Mouse (Mus musculus): ENCODE results near the gene Klhl35.

The Klhl35 gene

GRCm38 (mm10) chr7:99489708-99490107 lies 23.9 kb downstream of the Klhl35 start:
- in situ Hi-C loops (cut with MboI; ENCODE audit: low sequenced_read_pairs) = no loop called here

GRCm38 (mm10) chr7:99499128-99499527 lies 33.3 kb downstream of the Klhl35 start:
- in situ Hi-C loops (cut with MboI; ENCODE audit: low sequenced_read_pairs) = no loop called here

- in situ Hi-C loops (cut with MboI; ENCODE audit: low sequenced_read_pairs) = no loop called here
Observed at GRCm38 (mm10) chr7:99500201-99500600, 34.4 kb downstream of the Klhl35 start.

GRCm38 (mm10) chr7:99500655-99501054 lies 34.9 kb downstream of the Klhl35 start:
- in situ Hi-C loops (cut with MboI; ENCODE audit: low sequenced_read_pairs) = no loop called here

- in situ Hi-C loops (cut with MboI; ENCODE audit: low sequenced_read_pairs) = no loop called here
Observed at GRCm38 (mm10) chr7:99501148-99501547, 35.3 kb downstream of the Klhl35 start.

- in situ Hi-C loops (cut with MboI; ENCODE audit: low sequenced_read_pairs) = no loop called here
Observed at GRCm38 (mm10) chr7:99504556-99504955, 38.8 kb downstream of the Klhl35 start.

GRCm38 (mm10) chr7:99508187-99508586 lies 42.4 kb downstream of the Klhl35 start:
- in situ Hi-C loops (cut with MboI; ENCODE audit: low sequenced_read_pairs) = loop anchor here (5.0 kb wide), 1 partner anchor 44 kb away; no protein-coding TSS in a partner anchor

- in situ Hi-C loops (cut with MboI; ENCODE audit: low sequenced_read_pairs) = no loop called here
Observed at GRCm38 (mm10) chr7:99510087-99510501, 44.3 kb downstream of the Klhl35 start.

- in situ Hi-C loops (cut with MboI; ENCODE audit: low sequenced_read_pairs) = no loop called here
Observed at GRCm38 (mm10) chr7:99516092-99516813, 50.4 kb downstream of the Klhl35 start.

GRCm38 (mm10) chr7:99516814-99517157 lies 51.0 kb downstream of the Klhl35 start:
- in situ Hi-C loops (cut with MboI; ENCODE audit: low sequenced_read_pairs) = no loop called here

- in situ Hi-C loops (cut with MboI; ENCODE audit: low sequenced_read_pairs) = no loop called here
Observed at GRCm38 (mm10) chr7:99518954-99519644, 53.3 kb downstream of the Klhl35 start.

- in situ Hi-C loops (cut with MboI; ENCODE audit: low sequenced_read_pairs) = no loop called here
Observed at GRCm38 (mm10) chr7:99523121-99523520, 57.3 kb downstream of the Klhl35 start.

All from CH12F3 (cell line).